Mouse (Mus musculus) E14TG2a.4 (cell line): ENCODE measurements around the gene Car10.

Experiments used
- H3K27me3 ChIP-seq: 2 replicates; pipeline ENCODE4 v1.6.1; 2014; ENCODE audit warnings: low read length, control low read depth; ENCODE audit not compliant: insufficient read depth
- H3K36me3 ChIP-seq: 2 replicates; pipeline ENCODE4 v1.6.1; 2014; ENCODE audit warnings: low read length, control low read depth; ENCODE audit not compliant: insufficient read depth
- H3K4me1 ChIP-seq: replicated peaks from 2 replicates; pipeline ENCODE4 v1.6.1; 2014; ENCODE audit warnings: low read depth, low read length, control low read depth
- H3K4me3 ChIP-seq: replicated peaks from 2 replicates; pipeline ENCODE4 v1.5.1; 2014; ENCODE audit warnings: mild to moderate bottlenecking, low read length
- H3K9me3 ChIP-seq: 2 replicates; pipeline ENCODE4 v1.6.1; 2014; ENCODE audit warnings: low read length, control low read depth
- CTCF ChIP-seq: conservative IDR thresholded peaks from 2 replicates; pipeline ENCODE4 v1.5.1; 2014; ENCODE audit warnings: low read length
- NANOG ChIP-seq: IDR thresholded peaks from 2 replicates; pipeline ENCODE4 v1.6.1; 2014; ENCODE audit warnings: borderline replicate concordance, low read length, mixed read lengths
- POU5F1 ChIP-seq: IDR thresholded peaks from 2 replicates; pipeline ENCODE4 v1.6.1; 2014; ENCODE audit warnings: low read length, borderline replicate concordance

Car10 gene

GRCm38 (mm10) chr11:93200046-93200445 lies 102.2 kb downstream of the Car10 start:
- Histone ChIP-seq H3K36me3 (no peaks in the 10 kb centered on the region), H3K4me3 (no peak overlapping the region), H3K4me1 (no peaks in the 10 kb centered on the region), H3K9me3 (no peaks in the 10 kb centered on the region), H3K27me3 (no peaks in the 10 kb centered on the region)
- no peak for TF ChIP-seq NANOG
- TF ChIP-seq CTCF, result no peak
- TF ChIP-seq POU5F1, result no peak

GRCm38 (mm10) chr11:93217457-93217856 lies 119.6 kb downstream of the Car10 start:
- Histone ChIP-seq H3K9me3 (no peaks in the 10 kb centered on the region), H3K36me3 (no peaks in the 10 kb centered on the region), H3K4me1 (no peaks in the 10 kb centered on the region), H3K4me3 (no peak overlapping the region), H3K27me3 (no peaks in the 10 kb centered on the region)
- TF ChIP-seq NANOG (no peak), POU5F1 (no peak), CTCF (no peak)

- Histone ChIP-seq H3K36me3 (no peaks in the 10 kb centered on the region), H3K4me1 (no peaks in the 10 kb centered on the region)
- TF ChIP-seq POU5F1, result no peak
- no peak for TF ChIP-seq NANOG
- no peak for TF ChIP-seq CTCF
These were observed 132.2 kb downstream of the Car10 start for GRCm38 (mm10) chr11:93230057-93230456.

GRCm38 (mm10) chr11:93249771-93250265 lies 152.0 kb downstream of the Car10 start:
- H3K4me3 ChIP-seq, result no peak overlapping the region
- no peaks in the 10 kb centered on the region for H3K27me3 ChIP-seq
- H3K36me3 ChIP-seq, result no peaks in the 10 kb centered on the region
- TF ChIP-seq NANOG, result no peak
- no peak for TF ChIP-seq CTCF
- no peak for TF ChIP-seq POU5F1
- no peaks in the 10 kb centered on the region for H3K4me1 ChIP-seq
- H3K9me3 ChIP-seq, result no peaks in the 10 kb centered on the region

More at GRCm38 (mm10) chr11:93230057-93230456, 132.2 kb downstream of the Car10 start:
- no peaks in the 10 kb centered on the region for H3K9me3 ChIP-seq
- no peaks in the 10 kb centered on the region for H3K27me3 ChIP-seq
- H3K4me3 ChIP-seq, result no peak overlapping the region

GRCm38 (mm10) chr11:93251766-93252165 lies 153.9 kb downstream of the Car10 start:
- H3K4me1 ChIP-seq, result no peaks in the 10 kb centered on the region
- no peaks in the 10 kb centered on the region for H3K27me3 ChIP-seq
- no peak overlapping the region for H3K4me3 ChIP-seq
- TF ChIP-seq POU5F1, result no peak
- TF ChIP-seq CTCF, result no peak
- no peak for TF ChIP-seq NANOG
- H3K9me3 ChIP-seq, result no peaks in the 10 kb centered on the region
- no peaks in the 10 kb centered on the region for H3K36me3 ChIP-seq

- no peaks in the 10 kb centered on the region for H3K9me3 ChIP-seq
These were observed 166.2 kb downstream of the Car10 start for GRCm38 (mm10) chr11:93263979-93264378.

GRCm38 (mm10) chr11:93272016-93272415 lies 174.2 kb downstream of the Car10 start:
- Histone ChIP-seq H3K36me3 (no peaks in the 10 kb centered on the region), H3K4me3 (no peak overlapping the region), H3K9me3 (no peaks in the 10 kb centered on the region), H3K4me1 (no peaks in the 10 kb centered on the region), H3K27me3 (no peaks in the 10 kb centered on the region)
- TF ChIP-seq NANOG, result no peak
- TF ChIP-seq CTCF, result no peak

More at GRCm38 (mm10) chr11:93263979-93264378, 166.2 kb downstream of the Car10 start:
- H3K4me1 ChIP-seq, result no peaks in the 10 kb centered on the region
- no peaks in the 10 kb centered on the region for H3K27me3 ChIP-seq
- no peak overlapping the region for H3K4me3 ChIP-seq
- TF ChIP-seq CTCF (no peak), POU5F1 (no peak), NANOG (no peak)
- H3K36me3 ChIP-seq, result no peaks in the 10 kb centered on the region

GRCm38 (mm10) chr11:93273906-93274305 lies 176.1 kb downstream of the Car10 start:
- H3K36me3 ChIP-seq, result no peaks in the 10 kb centered on the region
- no peak overlapping the region for H3K4me3 ChIP-seq
- TF ChIP-seq CTCF, result no peak
- no peak for TF ChIP-seq NANOG
- TF ChIP-seq POU5F1, result no peak
- no peaks in the 10 kb centered on the region for H3K4me1 ChIP-seq
- no peaks in the 10 kb centered on the region for H3K9me3 ChIP-seq
- H3K27me3 ChIP-seq, result no peaks in the 10 kb centered on the region

- H3K4me1 ChIP-seq, result no peaks in the 10 kb centered on the region
- no peaks in the 10 kb centered on the region for H3K27me3 ChIP-seq
- H3K4me3 ChIP-seq, result no peak overlapping the region
- TF ChIP-seq POU5F1 (no peak), NANOG (no peak), CTCF (no peak)
- no peaks in the 10 kb centered on the region for H3K36me3 ChIP-seq
- no peaks in the 10 kb centered on the region for H3K9me3 ChIP-seq
These were observed 195.8 kb downstream of the Car10 start for GRCm38 (mm10) chr11:93293661-93294060.
